Mouse (Mus musculus) liver, embryonic 16.5 days (tissue): ENCODE measurements at regions not wholly inside any gene's neighbourhood (a gene's known extent, or its start where the extent isn't known, plus 50 kb on each side); places are given as distances from the start of the nearest gene placed in this dataset.
A peak's percentile ranks its signal among the peaks of the same experiment; 100 is the strongest.

ENCODE experiments used
- ATAC-seq: fragments of 200-750 bp; cut with Nextera tagmentation; 2 replicates; pipeline ENCODE4 v1.8.0; 2017; ENCODE audit warnings: low read depth, mild to moderate bottlenecking, moderate number of reproducible peaks, moderate library complexity
- H3K27ac ChIP-seq: fragments of 300-500 bp; sonication (generic); 2 replicates; pipeline ENCODE4 v1.5.1; 2014; ENCODE audit warnings: mild to moderate bottlenecking, low read length
- H3K27me3 ChIP-seq: fragments of 300-500 bp; sonication (generic); 2 replicates; pipeline ENCODE4 v1.6.1; 2014; ENCODE audit warnings: low read depth, low read length, mixed read lengths; ENCODE audit not compliant: control insufficient read depth, insufficient read depth
- H3K36me3 ChIP-seq: fragments of 300-500 bp; sonication (generic); 2 replicates; pipeline ENCODE4 v1.6.1; 2014; ENCODE audit warnings: mild to moderate bottlenecking; ENCODE audit not compliant: control insufficient read depth, insufficient read depth
- H3K4me1 ChIP-seq: fragments of 300-500 bp; sonication (generic); 2 replicates; pipeline ENCODE4 v1.6.1; 2014; ENCODE audit warnings: low read depth, low read length, mixed read lengths; ENCODE audit not compliant: control insufficient read depth
- H3K4me2 ChIP-seq: fragments of 300-500 bp; sonication (generic); 2 replicates; pipeline ENCODE4 v1.6.1; 2014; ENCODE audit warnings: low read depth, low read length, mixed read lengths
- H3K4me3 ChIP-seq: fragments of 300-500 bp; sonication (generic); 2 replicates; pipeline ENCODE4 v1.5.1; 2014; ENCODE audit warnings: low read depth, mild to moderate bottlenecking, low read length
- H3K9ac ChIP-seq: fragments of 300-500 bp; sonication (generic); 2 replicates; pipeline ENCODE4 v1.6.1; 2014; ENCODE audit warnings: low read depth, low read length
- H3K9me3 ChIP-seq: fragments of 300-500 bp; sonication (generic); replicated peaks from 2 replicates; pipeline ENCODE4 v1.6.1; 2016; ENCODE audit warnings: low read length; ENCODE audit not compliant: control insufficient read depth
- WGBS: fragments of 180-500 bp; shearing (Covaris S2); extraction: QIAGEN DNeasy Blood & Tissue Kit; methylation state at CpG from one replicate; pipeline ENCODE4 v1.1.7; 2014; ENCODE audit not compliant: insufficient replicate concordance; 5-methylcytosine and 5-hydroxymethylcytosine counted together

DNA sequence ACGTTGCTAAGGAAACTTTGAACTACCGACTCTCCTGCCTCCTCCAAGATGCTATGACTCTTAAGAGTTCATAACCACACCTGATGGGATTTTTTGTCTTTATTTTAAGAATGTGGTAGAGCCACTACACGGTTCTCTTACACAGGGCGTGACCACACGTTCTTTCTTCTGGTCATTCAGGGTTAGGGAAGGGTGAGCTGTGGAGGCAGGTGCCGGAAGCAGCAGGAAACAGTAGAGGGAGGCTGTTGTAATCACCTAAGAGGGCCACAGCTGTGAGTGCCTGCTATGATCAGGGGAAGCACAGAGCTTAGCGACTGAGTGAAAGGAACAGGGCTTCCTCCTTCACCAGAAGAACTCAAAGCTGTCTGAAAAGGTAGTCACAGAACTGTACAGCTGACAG, 50.6 kb upstream of the Larp1 start:
- no peak for ATAC-seq
- Histone ChIP-seq H3K4me2 (no peak overlapping the region), H3K4me3 (no peak overlapping the region), H3K27me3 (no peaks in the 10 kb centered on the region), H3K36me3 (no peaks in the 10 kb centered on the region), H3K9ac (0 out of 2 replicates have a peak overlapping the region, but pooled peaks have one; percentile 20), H3K9me3 (no peaks in the 10 kb centered on the region), H3K27ac (peak overlapping the region; percentile 64), H3K4me1 (peaks cover 83% of the 10 kb centered on the region)
- 44% methylated on average over 7 of the region's 7 CpGs for WGBS

- Histone ChIP-seq H3K4me3 (no peak overlapping the region), H3K27me3 (no peaks in the 10 kb centered on the region), H3K4me1 (peaks cover 88% of the 10 kb centered on the region), H3K9me3 (no peaks in the 10 kb centered on the region), H3K36me3 (no peaks in the 10 kb centered on the region), H3K4me2 (no peak overlapping the region), H3K9ac (no peak overlapping the region), H3K27ac (no peak overlapping the region)
- no peak for ATAC-seq
- WGBS: 82% methylated on average over 9 of the region's 9 CpGs
These were observed 52.0 kb upstream of the Larp1 start for GRCm38 (mm10) chr11:57956909-57957308.

DNA sequence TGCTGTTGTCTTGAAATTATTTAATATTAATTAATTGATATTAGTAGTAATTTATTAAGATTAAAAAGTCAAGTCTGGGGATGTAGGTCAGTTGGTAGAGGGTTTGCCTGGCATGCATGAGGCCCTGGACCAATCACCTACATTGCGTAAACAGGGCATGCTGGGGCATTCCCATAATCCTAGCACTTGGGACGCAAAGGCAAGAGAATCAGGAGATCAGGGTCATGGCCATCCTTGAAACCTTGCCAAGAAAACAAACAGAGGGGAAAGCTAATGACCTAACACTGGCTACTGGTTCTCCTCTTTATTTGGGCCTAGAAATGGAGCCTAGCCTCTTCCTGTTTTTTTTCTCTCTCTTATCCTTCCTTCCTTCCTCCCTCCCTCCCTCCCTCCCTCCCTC, 52.8 kb upstream of the Larp1 start:
- no peak overlapping the region for H3K4me2 ChIP-seq
- H3K27me3 ChIP-seq: no peaks in the 10 kb centered on the region
- no peak for ATAC-seq
- no peaks in the 10 kb centered on the region for H3K9me3 ChIP-seq
- no peak overlapping the region for H3K9ac ChIP-seq
- no peaks in the 10 kb centered on the region for H3K36me3 ChIP-seq
- WGBS: 85% methylated on average over 2 of the region's 2 CpGs
- H3K27ac ChIP-seq: peak overlapping the region; percentile 96
- H3K4me1 ChIP-seq: peaks cover 87% of the 10 kb centered on the region
- H3K4me3 ChIP-seq: no peak overlapping the region

DNA sequence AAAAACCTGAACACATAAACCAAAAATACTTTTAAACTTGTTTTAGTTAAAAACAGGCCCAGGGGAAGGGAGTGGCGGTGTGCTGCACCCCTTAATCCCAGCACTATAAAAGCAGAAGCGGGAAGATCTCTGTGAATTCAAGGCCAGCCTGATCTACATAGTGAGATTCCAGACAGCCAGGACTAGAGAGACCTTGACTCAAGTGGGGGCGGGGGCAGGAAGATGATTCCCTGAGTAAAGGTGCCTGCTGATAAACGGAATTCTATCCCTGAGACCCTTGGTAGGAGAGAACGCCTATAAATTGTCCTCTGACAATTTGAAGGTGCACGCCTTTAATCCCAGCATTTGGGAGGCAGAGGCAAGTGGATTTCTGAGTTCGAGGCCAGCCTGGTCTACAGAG, 53.4 kb upstream of the Larp1 start:
- Histone ChIP-seq H3K9me3 (no peaks in the 10 kb centered on the region), H3K4me3 (no peak overlapping the region), H3K36me3 (no peaks in the 10 kb centered on the region), H3K4me1 (peaks cover 81% of the 10 kb centered on the region), H3K4me2 (peak overlapping the region; percentile 56), H3K27ac (peak overlapping the region; percentile 96), H3K9ac (peak overlapping the region; percentile 59), H3K27me3 (no peaks in the 10 kb centered on the region)
- ATAC-seq: no peak
- WGBS: 78% methylated on average over 7 of the region's 7 CpGs

DNA sequence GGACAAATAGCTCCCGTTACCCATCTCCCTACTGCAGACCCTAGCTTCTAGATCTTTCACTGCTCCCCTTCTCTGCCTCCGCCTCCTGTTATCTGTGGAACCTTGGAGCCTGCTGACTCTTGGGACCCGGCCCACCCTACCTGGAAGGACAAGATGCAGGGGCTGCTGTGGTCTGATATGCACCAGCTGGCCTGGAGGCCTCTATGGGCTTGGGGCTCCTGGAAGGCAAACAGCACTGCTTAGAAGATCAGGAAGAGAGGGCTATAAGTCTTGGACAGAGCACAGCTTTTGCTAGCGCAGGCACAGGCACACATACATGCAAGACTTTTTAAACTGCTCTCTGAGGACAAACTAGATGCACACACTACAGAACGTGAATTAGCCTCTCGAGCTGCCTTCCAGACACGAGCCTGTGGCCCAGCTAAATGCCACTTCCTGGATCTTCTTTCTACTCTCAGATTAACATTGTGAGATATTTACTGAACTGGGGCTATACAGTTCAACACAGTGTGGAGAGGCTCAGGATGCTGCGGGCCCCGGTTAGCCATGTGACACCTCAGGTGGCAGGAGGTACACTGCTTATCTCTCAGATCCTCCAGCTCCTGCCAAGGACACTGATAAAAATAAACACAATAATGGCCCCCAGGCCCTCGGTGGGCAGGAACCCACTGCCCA, 54.2 kb upstream of the Larp1 start:
- H3K9ac ChIP-seq: peak overlapping the region; percentile 59
- no peaks in the 10 kb centered on the region for H3K27me3 ChIP-seq
- peaks cover 73% of the 10 kb centered on the region for H3K4me1 ChIP-seq
- peak; percentile 91 for ATAC-seq
- 20% methylated on average over 10 of the region's 10 CpGs for WGBS
- no peaks in the 10 kb centered on the region for H3K36me3 ChIP-seq
- peak overlapping the region; percentile 96 for H3K27ac ChIP-seq
- peak overlapping the region; percentile 30 for H3K4me3 ChIP-seq
- no peaks in the 10 kb centered on the region for H3K9me3 ChIP-seq
- H3K4me2 ChIP-seq: peak overlapping the region; percentile 56

DNA sequence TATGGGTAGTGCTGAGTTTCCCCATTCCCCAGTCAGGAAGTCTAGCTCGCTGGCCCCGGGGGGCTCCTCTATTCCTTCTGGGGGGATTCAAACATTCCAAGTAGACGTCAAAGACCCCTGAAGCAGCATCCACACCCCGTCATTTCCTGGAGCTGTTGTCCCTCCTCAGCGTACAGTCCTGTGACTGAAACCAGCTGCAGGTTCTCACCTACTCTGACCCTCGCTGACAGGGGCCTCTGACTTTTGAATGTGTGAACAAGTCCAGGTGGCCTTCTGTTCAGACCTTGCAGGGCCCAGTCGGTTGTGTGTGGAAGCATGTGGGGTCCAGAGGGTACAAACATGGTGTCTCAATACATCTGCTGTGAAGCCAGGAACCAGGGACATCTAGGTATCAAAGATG, 55.2 kb upstream of the Larp1 start:
- WGBS: 68% methylated on average over 7 of the region's 7 CpGs
- H3K9me3 ChIP-seq: no peaks in the 10 kb centered on the region
- H3K4me3 ChIP-seq: no peak overlapping the region
- no peaks in the 10 kb centered on the region for H3K36me3 ChIP-seq
- ATAC-seq: no peak
- 0 out of 2 replicates have a peak overlapping the region, but pooled peaks have one; percentile 56 for H3K4me2 ChIP-seq
- H3K9ac ChIP-seq: peak overlapping the region; percentile 59
- H3K27ac ChIP-seq: peak overlapping the region; percentile 96
- peaks cover 64% of the 10 kb centered on the region for H3K4me1 ChIP-seq
- no peaks in the 10 kb centered on the region for H3K27me3 ChIP-seq

DNA sequence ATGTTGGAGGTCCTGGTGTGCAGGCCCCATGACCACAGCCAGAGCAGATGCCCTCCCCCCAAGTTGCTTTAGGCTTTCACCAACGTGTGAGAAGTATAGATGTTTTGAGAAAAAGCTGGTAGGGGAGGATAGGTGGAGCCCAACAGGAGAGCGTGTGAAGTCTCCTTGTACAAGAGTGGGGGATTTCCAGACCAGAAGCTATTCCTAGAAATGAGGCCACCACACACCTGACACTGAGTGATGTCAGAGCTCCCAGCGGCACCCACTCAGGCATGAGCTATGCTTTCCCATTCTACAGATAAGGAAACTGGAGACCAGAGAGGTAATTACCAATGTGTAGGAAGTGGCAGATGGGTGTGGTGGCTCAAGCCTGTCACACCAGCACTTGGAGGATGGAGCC, 56.2 kb upstream of the Larp1 start:
- Histone ChIP-seq H3K4me2 (peak overlapping the region; percentile 40), H3K27me3 (no peaks in the 10 kb centered on the region), H3K36me3 (no peaks in the 10 kb centered on the region), H3K9me3 (no peaks in the 10 kb centered on the region), H3K9ac (peak overlapping the region; percentile 48), H3K4me1 (peaks cover 54% of the 10 kb centered on the region), H3K4me3 (no peak overlapping the region), H3K27ac (peak overlapping the region; percentile 96)
- peak; percentile 68 for ATAC-seq
- 35% methylated on average over 3 of the region's 3 CpGs for WGBS

GRCm38 (mm10) chr11:57951541-57952326, 57.1 kb upstream of the Larp1 start:
- Histone ChIP-seq H3K4me2 (peak overlapping the region; percentile 0; the same call in 1 of the 2 replicates), H3K4me3 (no peak overlapping the region), H3K27me3 (no peaks in the 10 kb centered on the region), H3K4me1 (peaks cover 49% of the 10 kb centered on the region), H3K9ac (no peak overlapping the region; the same call in 1 of the 2 replicates), H3K36me3 (no peaks in the 10 kb centered on the region), H3K9me3 (no peaks in the 10 kb centered on the region), H3K27ac (peak overlapping the region; percentile 96)
- no peak for ATAC-seq
- 49% methylated on average over 20 of the region's 20 CpGs for WGBS

DNA sequence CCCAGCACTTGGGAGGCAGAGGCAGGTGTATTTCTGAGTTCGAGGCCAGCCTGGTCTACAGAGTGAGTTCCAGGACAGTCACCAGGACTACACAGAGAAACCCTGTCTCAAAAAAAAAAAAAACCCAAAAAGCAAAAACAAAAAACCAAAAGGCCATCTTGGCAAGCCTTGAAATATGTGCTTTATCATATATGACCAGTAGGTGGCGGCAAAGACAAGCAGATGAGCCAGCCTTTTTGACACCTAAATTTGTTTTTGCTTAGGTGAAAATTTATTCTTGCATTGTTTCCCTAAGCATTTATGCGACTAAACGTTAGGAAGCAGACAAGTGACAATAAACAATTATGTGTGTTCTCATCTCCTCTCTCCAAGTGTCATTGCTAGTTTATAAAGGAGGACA, 57.9 kb upstream of the Larp1 start:
- WGBS: 1% methylated on average over 4 of the region's 4 CpGs
- Histone ChIP-seq H3K9ac (no peak overlapping the region), H3K4me2 (no peak overlapping the region), H3K27ac (no peak overlapping the region), H3K36me3 (no peaks in the 10 kb centered on the region), H3K9me3 (no peaks in the 10 kb centered on the region), H3K27me3 (no peaks in the 10 kb centered on the region), H3K4me1 (peaks cover 47% of the 10 kb centered on the region), H3K4me3 (no peak overlapping the region)
- ATAC-seq: no peak
